Mouse (Mus musculus): ENCODE measurements at regions not wholly inside any gene's neighbourhood (a gene's known extent, or its start where the extent isn't known, plus 50 kb on each side); places are given as distances from the start of the nearest gene placed in this dataset.

DNA sequence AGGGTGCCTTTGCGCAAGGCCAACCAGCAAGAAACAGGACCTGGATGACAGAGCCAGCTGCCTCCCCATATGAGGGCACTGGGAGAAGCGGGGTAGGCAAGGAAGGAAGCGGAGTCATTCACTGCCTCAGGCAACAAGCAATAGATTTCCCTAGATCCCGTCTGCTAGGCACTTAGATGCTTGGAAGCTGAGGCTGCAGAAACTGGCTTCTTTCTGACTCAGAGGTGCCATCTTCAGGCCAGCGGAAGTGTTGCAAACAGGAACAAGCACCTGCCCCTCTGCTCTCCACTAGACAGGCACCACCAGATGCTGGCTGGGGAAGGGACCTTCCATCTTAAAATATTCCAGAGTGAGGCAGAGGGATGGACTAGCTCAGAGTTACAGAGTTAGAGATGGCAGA is 188.0 kb downstream of the 4933412E24Rik start:
- peak; percentile 54 for DNase-seq (ENCODE audit: low read depth, low spot score)
- no peak overlapping the region for H3K4me3 ChIP-seq (ENCODE audit: control insufficient read depth in 1 of 2, insufficient read depth in 1 of 2, low read depth in 2 of 2, low read length in 2 of 2)

DNA sequence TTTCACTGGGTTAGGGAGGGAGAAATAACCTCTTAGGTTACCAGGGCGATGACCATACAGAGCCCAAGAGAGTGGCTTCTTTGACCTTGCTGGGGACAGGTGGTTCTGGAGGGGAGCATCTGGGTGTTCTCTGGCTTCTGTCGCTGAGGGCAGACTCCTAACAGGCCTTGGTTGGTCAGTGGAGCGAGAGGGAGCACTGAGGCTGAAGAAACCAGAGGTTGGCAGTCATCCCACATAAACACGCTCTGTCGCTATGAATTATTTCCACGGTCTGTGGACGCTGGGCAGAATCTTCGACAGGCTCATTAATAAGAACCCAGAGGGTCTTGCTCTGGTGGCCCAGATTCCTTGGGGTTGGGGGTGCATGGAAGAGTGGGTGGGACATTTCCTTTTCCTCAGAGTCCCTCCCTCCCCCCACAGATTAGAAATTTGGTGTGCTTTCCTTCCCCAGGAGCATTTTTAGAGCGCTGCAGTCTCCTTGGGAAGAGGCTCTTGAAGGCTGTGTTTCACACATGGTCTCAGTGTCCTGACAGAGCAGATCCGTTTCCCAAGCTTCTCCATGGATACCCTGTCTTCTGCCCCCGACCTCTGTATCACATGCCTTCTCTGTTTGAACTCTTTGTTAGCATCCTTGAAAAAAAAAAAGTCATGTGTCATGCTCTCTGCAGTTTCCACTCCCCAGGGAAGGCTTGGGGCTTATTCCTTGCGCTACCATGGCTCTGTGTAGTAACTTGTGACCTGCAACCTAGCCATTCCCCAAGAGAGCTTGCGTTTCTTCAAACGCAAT is 190.1 kb downstream of the 4933412E24Rik start:
- Histone ChIP-seq H3K27me3 (ENCODE audit: control insufficient read depth in 1 of 2, insufficient read depth in 2 of 2, low read length in 2 of 2) (no peaks in the 10 kb centered on the region), H3K4me1 (ENCODE audit: control insufficient read depth in 1 of 2, insufficient read depth in 2 of 2, low read length in 2 of 2) (no peaks in the 10 kb centered on the region; a peak in 1 of 4 replicates), H3K27ac (ENCODE audit: control insufficient read depth, low read depth, low read length) (no peak overlapping the region), H3K36me3 (ENCODE audit: control insufficient read depth in 1 of 2, insufficient read depth in 2 of 2, low read length in 2 of 2) (no peaks in the 10 kb centered on the region), H3K9me3 (replicated peaks; ENCODE audit: insufficient read depth, low read length) (no peaks in the 10 kb centered on the region), H3K9ac (ENCODE audit: control insufficient read depth, low read depth, low read length, poor library complexity, severe bottlenecking) (no peak overlapping the region), H3K79me2 (ENCODE audit: control insufficient read depth, insufficient read depth, low read length, poor library complexity) (no peaks in the 10 kb centered on the region), H3K4me3 (ENCODE audit: control insufficient read depth in 1 of 2, insufficient read depth in 1 of 2, low read depth in 2 of 2, low read length in 2 of 2) (no peak overlapping the region)
- TF ChIP-seq HCFC1 (IDR thresholded peaks at IDR 0.05; ENCODE audit: low read depth, low read length) (no peak), E2F4 (IDR thresholded peaks at IDR 0.05; ENCODE audit: borderline replicate concordance, low read depth, low read length) (no peak), RCOR1 (IDR thresholded peaks at IDR 0.05; ENCODE audit: low read depth, low read length) (no peak), TAL1 (IDR thresholded peaks at IDR 0.05; ENCODE audit: low read length) (no peak), MEF2A (IDR thresholded peaks at IDR 0.05; ENCODE audit: extremely low read depth, insufficient replicate concordance, low read depth, low read length, poor library complexity, severe bottlenecking) (no peak), NELFE (IDR thresholded peaks at IDR 0.05; ENCODE audit: low read depth, low read length) (no peak), KAT2A (conservative IDR thresholded peaks at IDR 0.05; ENCODE audit: low read depth, low read length) (no peak), BHLHE40 (IDR thresholded peaks at IDR 0.05; ENCODE audit: borderline replicate concordance, low read depth, low read length) (no peak), ZMIZ1 (IDR thresholded peaks at IDR 0.05; ENCODE audit: low read depth, low read length) (no peak), MYB (IDR thresholded peaks at IDR 0.05; ENCODE audit: low read depth, low read length) (no peak), MXI1 (IDR thresholded peaks at IDR 0.05; ENCODE audit: low read depth, low read length) (no peak), ZC3H11A (IDR thresholded peaks at IDR 0.05; ENCODE audit: low read depth, low read length) (no peak), ELF1 (IDR thresholded peaks at IDR 0.05; ENCODE audit: low read depth, low read length) (no peak), NRF1 (IDR thresholded peaks at IDR 0.05; ENCODE audit: insufficient read depth, low read depth, low read length, poor library complexity, severe bottlenecking) (no peak), EP300 (IDR thresholded peaks at IDR 0.05; ENCODE audit: low read depth in 1 of 2, low read length in 2 of 2) (no peak), SMC3 (IDR thresholded peaks at IDR 0.05; ENCODE audit: low read depth, low read length) (no peak), CHD2 (IDR thresholded peaks at IDR 0.05; ENCODE audit: low read length) (no peak), ZNF384 (IDR thresholded peaks at IDR 0.05; ENCODE audit: low read depth, low read length) (no peak), POLR2A (IDR thresholded peaks at IDR 0.05; ENCODE audit: control insufficient read depth in 1 of 2, insufficient read depth in 1 of 2, low read depth in 1 of 2, low read length in 2 of 2, poor library complexity in 1 of 2) (no peak)
- DNase-seq (ENCODE audit: low read depth, low spot score) = no peak

More for the DNA sequence above, 188.0 kb downstream of the 4933412E24Rik start:
- TF ChIP-seq MYB (IDR thresholded peaks at IDR 0.05; ENCODE audit: low read depth, low read length) (no peak), RAD21 (IDR thresholded peaks at IDR 0.05; ENCODE audit: low read depth, low read length) (peak; percentile 70), SIN3A (IDR thresholded peaks at IDR 0.05; ENCODE audit: low read length) (no peak), BHLHE40 (IDR thresholded peaks at IDR 0.05; ENCODE audit: borderline replicate concordance, low read depth, low read length) (no peak), CTCF (IDR thresholded peaks at IDR 0.05 in 2 of 3, conservative IDR thresholded peaks at IDR 0.05 in 1 of 3; ENCODE audit: control insufficient read depth in 1 of 3, insufficient read depth in 1 of 3, low read depth in 2 of 3, low read length in 3 of 3, poor library complexity in 1 of 3, severe bottlenecking in 1 of 3) (peak; percentile 66 to 81 (median 75)), ZC3H11A (IDR thresholded peaks at IDR 0.05; ENCODE audit: low read depth, low read length) (peak; percentile 54; the same call in 1 of the 2 replicates), SMC3 (IDR thresholded peaks at IDR 0.05; ENCODE audit: low read depth, low read length) (peak; percentile 77)
- Histone ChIP-seq H3K27me3 (ENCODE audit: control insufficient read depth in 1 of 2, insufficient read depth in 2 of 2, low read length in 2 of 2) (no peaks in the 10 kb centered on the region), H3K4me1 (ENCODE audit: control insufficient read depth in 1 of 2, insufficient read depth in 2 of 2, low read length in 2 of 2) (no peaks in the 10 kb centered on the region; a peak in 1 of 4 replicates), H3K27ac (ENCODE audit: control insufficient read depth, low read depth, low read length) (no peak overlapping the region), H3K36me3 (ENCODE audit: control insufficient read depth in 1 of 2, insufficient read depth in 2 of 2, low read length in 2 of 2) (no peaks in the 10 kb centered on the region), H3K79me2 (ENCODE audit: control insufficient read depth, insufficient read depth, low read length, poor library complexity) (no peaks in the 10 kb centered on the region), H3K9ac (ENCODE audit: control insufficient read depth, low read depth, low read length, poor library complexity, severe bottlenecking) (no peak overlapping the region), H3K9me3 (replicated peaks; ENCODE audit: insufficient read depth, low read length) (no peaks in the 10 kb centered on the region)

All from MEL (cell line).